Mouse (Mus musculus): ENCODE data around the gene Tlx2. TPM values are rescaled to one million over a fixed set of nuclear protein-coding genes. Genes with fewer than 3 reads are reported as not detected.

Gene Tlx2
- total RNA-seq (2017), result not detected in 3 replicates

DNA sequence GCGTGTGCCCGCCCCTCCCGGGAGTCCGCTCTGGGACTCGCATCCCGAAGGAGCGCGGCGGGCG is at the start of gene Tlx2:
Tlx2 (minus strand) TSS at position 47 of the 64 bp plus-strand sequence.
- ATAC-seq (replicated peaks; ENCODE audit: insufficient number of reproducible peaks, low FRiP score, low TSS enrichment, poor library complexity, severe bottlenecking), result no peak

GRCm38 (mm10) chr6:83119734-83120051 is 49.6 kb upstream of the Tlx2 start:
- ATAC-seq (replicated peaks; ENCODE audit: insufficient number of reproducible peaks, low FRiP score, low TSS enrichment, poor library complexity, severe bottlenecking), result no peak

DNA sequence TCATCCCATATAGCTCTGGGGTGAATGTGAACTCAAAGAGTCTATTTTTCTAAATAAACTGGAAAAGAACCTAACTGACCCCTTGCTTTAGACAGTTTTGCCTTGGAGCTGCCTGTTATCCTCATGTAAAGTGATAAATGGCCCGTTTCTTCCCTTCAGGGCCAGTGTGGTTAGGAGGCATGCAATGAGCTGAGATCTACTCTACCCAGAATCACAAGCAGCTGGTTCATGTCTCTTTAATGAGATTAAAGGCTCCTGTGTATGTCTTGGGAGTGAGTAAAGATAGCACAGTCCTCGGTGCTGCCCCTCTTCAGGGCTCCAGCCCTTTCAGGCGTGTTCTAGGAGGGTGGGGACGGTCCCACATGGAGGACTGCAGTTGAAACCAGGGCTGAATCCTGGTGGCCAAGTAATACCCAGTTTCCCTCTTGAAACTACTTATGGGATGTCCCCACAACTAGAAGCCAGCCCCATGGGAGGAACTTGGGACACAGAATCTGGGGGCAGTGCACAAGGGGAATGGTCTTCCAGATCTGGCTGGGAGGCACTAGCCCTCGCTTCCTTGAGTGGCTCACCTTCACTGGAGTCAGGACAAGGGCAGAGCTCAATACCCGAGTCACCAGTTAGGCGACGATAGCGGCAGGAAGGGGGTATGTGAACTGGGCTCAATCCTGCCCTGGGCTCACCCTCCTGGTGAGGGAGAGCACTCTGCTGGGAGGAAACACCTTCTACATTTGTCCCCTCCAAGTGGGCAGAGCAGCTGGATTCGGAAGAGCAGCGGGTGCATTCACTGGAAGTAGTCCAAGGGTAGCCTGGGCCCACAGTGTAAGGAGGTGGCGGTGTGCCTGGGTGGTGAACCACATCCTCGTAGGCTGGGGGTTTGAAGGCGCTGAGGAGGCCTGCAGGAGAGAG is 49.0 kb upstream of the Tlx2 start:
- no peak for ATAC-seq (replicated peaks; ENCODE audit: insufficient number of reproducible peaks, low FRiP score, low TSS enrichment, poor library complexity, severe bottlenecking)

DNA sequence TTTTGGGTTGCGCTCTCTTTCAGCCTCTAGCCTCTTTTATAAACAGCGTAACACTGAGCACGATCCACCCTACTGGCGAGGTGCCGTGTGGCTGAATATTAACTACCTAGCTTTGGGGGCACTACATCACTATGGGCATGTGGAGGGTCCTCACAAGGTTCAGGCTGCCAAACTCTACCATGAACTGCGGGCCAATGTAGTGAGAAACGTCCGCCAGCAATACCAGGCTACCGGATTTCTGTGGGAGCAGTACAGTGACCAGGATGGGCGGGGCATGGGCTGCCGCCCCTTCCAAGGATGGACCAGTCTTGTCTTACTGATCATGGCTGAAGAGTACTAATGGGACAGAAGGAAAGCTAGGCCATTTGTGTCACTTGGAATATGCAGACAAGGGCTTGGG is 48.3 kb upstream of the Tlx2 start:
- ATAC-seq (replicated peaks; ENCODE audit: insufficient number of reproducible peaks, low FRiP score, low TSS enrichment, poor library complexity, severe bottlenecking), result no peak

- ATAC-seq (replicated peaks; ENCODE audit: insufficient number of reproducible peaks, low FRiP score, low TSS enrichment, poor library complexity, severe bottlenecking), result no peak
These were observed 47.5 kb upstream of the Tlx2 start for GRCm38 (mm10) chr6:83117616-83118015.

- ATAC-seq (replicated peaks; ENCODE audit: insufficient number of reproducible peaks, low FRiP score, low TSS enrichment, poor library complexity, severe bottlenecking), result no peak
These were observed 47.0 kb upstream of the Tlx2 start for GRCm38 (mm10) chr6:83117165-83117438.

GRCm38 (mm10) chr6:83116373-83117164 is 46.5 kb upstream of the Tlx2 start:
- no peak for ATAC-seq (replicated peaks; ENCODE audit: insufficient number of reproducible peaks, low FRiP score, low TSS enrichment, poor library complexity, severe bottlenecking)

DNA sequence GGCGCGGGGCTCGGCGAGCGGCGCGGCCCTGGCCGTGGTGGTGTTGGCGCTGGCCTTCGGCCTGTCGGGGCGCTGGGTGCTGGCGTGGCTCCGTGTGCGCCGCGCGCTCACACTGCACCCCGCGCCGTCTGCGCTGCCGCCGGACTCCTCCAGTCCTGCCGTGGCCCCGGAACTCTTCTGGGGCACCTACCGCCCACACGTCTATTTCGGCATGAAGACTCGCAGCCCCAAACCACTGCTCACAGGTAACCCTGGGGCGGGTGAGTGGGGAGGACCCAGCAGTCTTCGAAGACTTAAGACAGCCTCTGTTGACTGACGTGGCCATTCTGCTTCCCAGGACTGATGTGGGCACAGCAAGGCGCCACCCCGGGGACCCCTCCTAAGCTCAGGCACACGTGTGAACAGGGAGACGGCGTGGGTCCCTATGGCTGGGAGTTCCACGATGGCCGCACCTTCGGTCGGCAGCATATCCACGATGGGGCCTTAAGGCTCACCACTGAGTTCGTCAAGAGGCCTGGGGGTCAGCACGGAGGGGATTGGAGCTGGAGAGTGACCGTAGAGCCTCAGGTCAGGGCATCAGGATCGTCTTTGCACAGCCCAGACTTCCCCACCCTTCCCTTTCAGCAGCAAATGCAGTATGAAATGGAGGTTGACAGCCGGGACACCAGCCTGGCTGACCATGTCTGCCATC is 45.7 kb upstream of the Tlx2 start:
- no peak for ATAC-seq (replicated peaks; ENCODE audit: insufficient number of reproducible peaks, low FRiP score, low TSS enrichment, poor library complexity, severe bottlenecking)

DNA sequence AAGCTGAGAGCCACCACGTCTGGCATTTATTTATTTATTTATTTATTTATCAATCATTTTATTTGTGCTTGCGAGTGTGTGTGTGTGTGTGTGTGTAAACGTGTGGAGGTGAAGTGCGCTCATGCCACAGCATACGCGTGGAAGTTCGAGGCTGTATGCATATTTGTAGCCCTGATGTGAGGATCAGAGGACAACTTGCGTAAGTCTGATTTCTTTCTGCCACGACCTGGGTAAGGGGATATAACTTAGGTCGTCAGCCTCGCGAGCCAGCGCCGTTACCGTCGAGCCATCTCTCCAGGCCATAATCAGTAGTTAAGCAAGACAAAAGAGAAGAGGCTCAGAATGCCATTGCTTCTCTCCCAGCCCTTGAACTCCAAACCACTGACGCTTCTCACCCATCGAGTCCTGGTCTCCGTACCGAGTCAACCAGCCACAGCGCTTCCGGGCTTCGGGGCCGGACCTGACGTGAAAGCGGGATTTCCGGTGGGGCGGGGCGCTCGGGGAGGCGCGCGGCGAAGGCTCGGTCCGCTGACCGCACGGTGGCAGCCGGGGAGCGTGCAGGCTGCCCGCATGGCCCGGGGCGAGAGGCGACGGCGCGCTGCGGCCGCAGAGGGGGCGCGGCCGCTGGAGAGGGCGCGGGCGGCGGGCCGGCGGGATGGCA is 45.0 kb upstream of the Tlx2 start, which contains the start of gene Mogs:
Mogs (plus strand) TSS at position 486 of the 661 bp plus-strand sequence.
- peak; percentile 84 for ATAC-seq (replicated peaks; ENCODE audit: insufficient number of reproducible peaks, low FRiP score, low TSS enrichment, poor library complexity, severe bottlenecking)

GRCm38 (mm10) chr6:83111510-83112136 is 41.5 kb upstream of the Tlx2 start:
- no peak for ATAC-seq (replicated peaks; ENCODE audit: insufficient number of reproducible peaks, low FRiP score, low TSS enrichment, poor library complexity, severe bottlenecking)

DNA sequence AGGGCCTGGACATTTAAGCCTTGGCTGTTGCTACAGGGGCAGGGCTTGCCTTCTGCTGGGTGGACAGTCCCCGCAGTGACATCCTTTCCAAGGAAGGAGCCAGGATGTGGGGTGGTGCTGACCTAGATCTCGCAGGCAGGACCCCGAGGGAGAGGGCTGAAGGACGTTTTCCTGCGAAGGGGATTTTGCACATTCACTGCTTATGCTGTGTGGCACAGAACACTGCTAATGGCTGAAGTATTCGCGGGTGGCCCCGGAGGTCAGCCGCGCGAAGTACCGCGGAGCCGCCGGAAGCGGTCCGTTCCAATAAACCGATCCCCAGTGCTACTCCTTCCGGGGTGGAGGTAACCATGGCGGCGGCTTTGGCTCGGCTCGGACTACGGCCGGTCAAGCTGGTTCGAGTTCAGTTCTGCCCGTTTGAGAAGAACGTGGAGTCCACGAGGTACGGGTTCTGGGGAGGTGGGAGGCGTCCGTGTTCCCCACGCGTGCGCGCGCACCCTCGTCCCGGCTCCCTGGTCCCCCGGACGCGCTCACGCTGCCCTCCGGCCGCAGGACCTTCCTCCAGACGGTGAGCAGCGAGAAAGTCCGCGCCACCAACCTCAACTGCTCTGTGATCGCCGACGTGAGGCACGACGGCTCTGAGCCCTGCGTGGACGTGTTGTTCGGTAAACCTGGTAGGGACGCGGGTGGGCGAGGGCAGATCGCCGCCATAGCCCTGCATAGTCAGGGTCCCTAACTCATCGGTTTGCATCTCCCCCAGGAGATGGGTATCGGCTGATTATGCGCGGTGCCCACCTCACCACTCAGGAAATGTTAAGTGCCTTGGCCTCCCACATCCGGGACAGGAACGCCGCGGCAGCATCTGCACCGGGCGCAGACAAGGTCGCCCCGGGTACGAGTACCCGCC is 38.9 kb upstream of the Tlx2 start, which contains the start of gene Mrpl53:
Mrpl53 (plus strand) TSS at position 279 of the 907 bp plus-strand sequence.
- ATAC-seq (replicated peaks; ENCODE audit: insufficient number of reproducible peaks, low FRiP score, low TSS enrichment, poor library complexity, severe bottlenecking), result peak; percentile 90

GRCm38 (mm10) chr6:83107566-83108400 is 37.7 kb upstream of the Tlx2 start:
- peak; percentile 73 for ATAC-seq (replicated peaks; ENCODE audit: insufficient number of reproducible peaks, low FRiP score, low TSS enrichment, poor library complexity, severe bottlenecking)

DNA sequence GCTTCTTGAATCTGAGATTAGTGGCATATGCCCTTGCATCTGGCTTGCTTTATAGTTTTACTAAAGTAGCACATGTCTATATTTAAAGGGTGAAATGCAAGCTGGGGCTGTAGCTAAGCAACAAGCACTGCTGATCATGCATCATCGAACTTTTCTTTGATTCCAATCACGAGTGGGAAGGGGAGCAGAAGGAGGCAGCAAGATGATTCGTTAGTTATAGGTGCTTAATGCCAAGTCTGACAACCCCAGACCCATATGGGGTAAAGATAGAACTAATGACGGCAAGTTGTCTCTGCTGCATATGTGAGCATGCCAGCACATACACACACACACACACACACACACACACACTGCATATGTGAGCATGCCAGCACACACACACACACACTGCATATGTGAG is 34.1 kb upstream of the Tlx2 start:
- no peak for ATAC-seq (replicated peaks; ENCODE audit: insufficient number of reproducible peaks, low FRiP score, low TSS enrichment, poor library complexity, severe bottlenecking)

DNA sequence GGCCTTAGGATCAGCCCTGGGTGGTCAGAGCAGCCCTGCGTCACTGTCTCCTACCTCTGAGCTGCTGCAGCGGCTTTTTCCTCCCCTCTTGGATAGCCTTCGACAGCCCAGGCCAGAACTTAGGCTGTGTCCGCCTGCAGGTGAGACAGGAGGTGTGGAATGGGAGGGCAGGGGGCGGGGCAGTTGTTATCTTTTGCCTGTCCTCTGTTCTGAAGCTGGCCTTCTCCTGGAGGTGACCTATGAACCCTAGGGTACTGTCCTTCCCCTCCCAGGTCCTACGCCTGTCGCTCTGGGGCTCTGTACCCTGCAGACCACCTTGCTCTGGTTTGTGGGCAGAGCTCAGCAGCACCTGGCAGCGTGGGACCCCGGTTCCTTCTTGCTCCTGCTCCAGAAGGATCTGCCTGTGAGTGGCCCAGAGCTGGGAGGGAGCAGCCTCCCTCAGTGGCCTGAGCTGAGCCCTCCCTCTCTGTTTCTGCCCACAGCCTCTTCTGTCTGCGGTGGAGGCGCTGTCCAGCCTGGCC is 33.1 kb upstream of the Tlx2 start:
- ATAC-seq (replicated peaks; ENCODE audit: insufficient number of reproducible peaks, low FRiP score, low TSS enrichment, poor library complexity, severe bottlenecking), result no peak

DNA sequence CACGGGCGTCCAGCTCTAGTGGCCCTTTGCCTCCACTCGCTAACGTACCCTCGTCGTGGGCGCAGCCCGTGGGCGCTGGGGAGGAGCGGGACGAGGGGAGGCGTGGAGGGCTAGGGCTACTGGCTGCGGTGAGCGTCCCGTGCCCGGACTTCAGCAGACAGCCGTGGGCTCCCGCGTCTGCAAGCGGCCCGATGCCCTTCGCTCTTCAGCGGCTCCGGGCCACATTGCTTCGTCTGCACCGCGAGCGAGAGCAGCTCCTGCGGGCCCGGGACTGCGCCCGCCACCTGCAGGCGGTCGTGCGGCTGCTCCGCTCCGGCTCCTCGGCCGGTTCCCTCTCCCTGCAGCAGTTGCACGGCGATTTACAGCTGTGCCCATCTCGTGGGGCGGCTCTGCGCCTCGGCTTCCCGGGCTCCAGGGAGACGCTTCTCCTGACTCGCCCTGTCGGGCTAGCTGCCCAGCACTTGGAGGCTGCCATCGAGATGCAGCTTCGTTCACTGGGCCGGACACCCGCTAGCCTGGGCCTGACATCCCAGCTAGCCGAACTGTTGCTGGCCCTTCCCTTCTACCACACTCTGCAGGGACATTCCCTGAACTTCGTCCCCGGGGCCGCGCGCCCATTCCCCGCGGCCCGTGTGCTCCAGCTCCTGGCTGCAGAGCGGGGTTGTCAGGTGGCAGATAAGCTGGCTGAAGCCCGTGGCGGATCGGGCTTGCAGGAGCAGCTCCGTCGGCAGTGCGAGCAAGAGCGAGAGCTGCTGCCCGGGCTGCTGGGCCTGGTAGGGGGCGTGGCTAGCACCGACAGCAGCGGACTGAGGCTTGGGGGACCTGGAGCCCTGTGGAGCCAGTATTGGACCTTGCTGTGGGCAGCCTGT is 31.8 kb upstream of the Tlx2 start:
- ATAC-seq (replicated peaks; ENCODE audit: insufficient number of reproducible peaks, low FRiP score, low TSS enrichment, poor library complexity, severe bottlenecking), result peak; percentile 10

DNA sequence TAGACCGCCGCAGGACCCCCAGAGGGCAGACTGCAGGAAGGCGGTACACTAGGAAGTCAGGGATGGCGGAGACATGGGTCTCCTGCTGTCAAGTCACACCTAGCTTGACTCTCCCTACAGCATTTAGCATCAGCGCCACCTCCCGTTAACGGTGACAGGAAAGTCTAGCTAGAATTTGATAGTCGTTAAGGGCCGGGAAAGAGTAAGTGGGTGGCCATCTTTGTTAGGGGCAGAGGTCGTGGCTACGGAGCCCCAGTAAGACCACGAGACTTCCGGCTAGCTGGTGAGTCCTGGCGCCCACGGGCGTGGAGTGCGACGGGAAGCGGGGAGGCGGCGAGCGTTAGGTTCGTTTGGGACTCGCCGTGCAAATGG is 31.2 kb upstream of the Tlx2 start, which contains the start of the genes Ccdc142 and Gm42688:
Ccdc142 (plus strand) TSS at position 286 of the 372 bp plus-strand sequence.
Gm42688 (plus strand) TSS at position 302 of the 372 bp plus-strand sequence.
- ATAC-seq (replicated peaks; ENCODE audit: insufficient number of reproducible peaks, low FRiP score, low TSS enrichment, poor library complexity, severe bottlenecking), result peak; percentile 95
